Mouse (Mus musculus) heart, embryonic 15.5 days (tissue): ENCODE data around the gene Pbx3. TPM values are rescaled to one million over a fixed set of nuclear protein-coding genes. Genes with fewer than 3 reads are reported as not detected.

Experiments
- ATAC-seq: fragments of 200-750 bp; cut with Nextera tagmentation; replicated peaks from 2 replicates; pipeline ENCODE4 v1.8.0; 2017; ENCODE audit warnings: low read depth, moderate TSS enrichment; ENCODE audit not compliant: insufficient number of reproducible peaks, insufficient read depth, low FRiP score
- H3K27ac ChIP-seq: fragments of 300-500 bp; sonication (generic); 2 replicates; pipeline ENCODE4 v1.5.1; 2015; ENCODE audit warnings: mild to moderate bottlenecking, inconsistent platforms
- H3K27me3 ChIP-seq: fragments of 300-500 bp; sonication (generic); 2 replicates; pipeline ENCODE4 v1.6.1; 2015; ENCODE audit warnings: inconsistent platforms
- H3K36me3 ChIP-seq: fragments of 300-500 bp; sonication (generic); 2 replicates; pipeline ENCODE4 v1.6.1; 2015; ENCODE audit warnings: mild to moderate bottlenecking, inconsistent platforms
- H3K4me1 ChIP-seq: fragments of 300-500 bp; sonication (generic); replicated peaks from 2 replicates; pipeline ENCODE4 v1.6.1; 2015; ENCODE audit warnings: inconsistent platforms
- H3K4me2 ChIP-seq: fragments of 300-500 bp; sonication (generic); 2 replicates; pipeline ENCODE4 v1.6.1; 2015; ENCODE audit warnings: inconsistent platforms, mild to moderate bottlenecking, moderate library complexity
- H3K4me3 ChIP-seq: fragments of 300-500 bp; sonication (generic); 2 replicates; pipeline ENCODE4 v1.5.1; 2015; ENCODE audit warnings: mild to moderate bottlenecking, inconsistent platforms
- H3K9ac ChIP-seq: fragments of 300-500 bp; sonication (generic); 2 replicates; pipeline ENCODE4 v1.6.1; 2015; ENCODE audit warnings: mild to moderate bottlenecking, inconsistent platforms
- H3K9me3 ChIP-seq: fragments of 300-500 bp; sonication (generic); replicated peaks from 2 replicates; pipeline ENCODE4 v1.6.1; 2016; ENCODE audit warnings: inconsistent platforms
- WGBS: fragments of 180-500 bp; shearing (Covaris S2); methylation state at CpG from one replicate; pipeline ENCODE4 v1.1.7; 2015; ENCODE audit warnings: mixed read lengths; 5-methylcytosine and 5-hydroxymethylcytosine counted together
- polyA plus RNA-seq: library from polyadenylated mRNA; unstranded; fragments of >200 nt; fragmentation: Nextera tagmentation; extraction: Ambion mirVana; gene quantifications from 2 replicates; pipeline ENCODE4 v1.2.1, GENCODE M21; 2015

Pbx3 gene
- polyA plus RNA-seq, 1 experiment from 2014 or later, result 16.8 TPM

- Histone ChIP-seq H3K27me3 (no peaks in the 10 kb centered on the region), H3K4me3 (no peak overlapping the region), H3K4me2 (no peak overlapping the region), H3K9me3 (no peaks in the 10 kb centered on the region), H3K27ac (no peak overlapping the region), H3K4me1 (no peaks in the 10 kb centered on the region), H3K36me3 (no peaks in the 10 kb centered on the region), H3K9ac (no peak overlapping the region)
- WGBS, result 84% methylated on average over 1 of the region's 1 CpGs
- ATAC-seq, result no peak
Measured at GRCm38 (mm10) chr2:34289726-34290125, 83.2 kb downstream of the Pbx3 start.

DNA sequence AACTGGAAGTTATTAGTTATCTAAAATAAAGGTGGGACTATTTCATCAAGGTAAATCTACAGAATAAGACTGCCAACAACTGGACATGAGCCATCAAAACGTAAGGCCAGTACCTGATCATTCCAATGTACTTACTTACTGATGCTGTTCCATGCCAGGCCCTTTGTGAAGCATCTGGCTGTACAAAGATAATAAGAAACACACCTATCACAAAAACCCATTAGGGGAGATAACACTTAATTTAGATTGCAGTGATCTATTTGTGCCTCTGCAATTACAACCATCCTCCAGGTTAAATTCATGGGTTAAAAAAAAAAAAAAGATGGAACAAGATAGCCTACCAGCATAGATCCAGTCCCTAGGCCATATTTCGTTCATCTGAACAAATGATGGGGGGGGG lies 88.7 kb downstream of the Pbx3 start:
- H3K27me3 ChIP-seq, result no peaks in the 10 kb centered on the region
- H3K36me3 ChIP-seq, result no peaks in the 10 kb centered on the region
- H3K9me3 ChIP-seq, result no peaks in the 10 kb centered on the region
- H3K9ac ChIP-seq, result no peak overlapping the region
- H3K4me3 ChIP-seq, result no peak overlapping the region
- no peak overlapping the region for H3K4me2 ChIP-seq
- no peak for ATAC-seq
- H3K27ac ChIP-seq, result no peak overlapping the region
- H3K4me1 ChIP-seq, result no peaks in the 10 kb centered on the region
- 74% methylated on average over 2 of the region's 2 CpGs for WGBS

DNA sequence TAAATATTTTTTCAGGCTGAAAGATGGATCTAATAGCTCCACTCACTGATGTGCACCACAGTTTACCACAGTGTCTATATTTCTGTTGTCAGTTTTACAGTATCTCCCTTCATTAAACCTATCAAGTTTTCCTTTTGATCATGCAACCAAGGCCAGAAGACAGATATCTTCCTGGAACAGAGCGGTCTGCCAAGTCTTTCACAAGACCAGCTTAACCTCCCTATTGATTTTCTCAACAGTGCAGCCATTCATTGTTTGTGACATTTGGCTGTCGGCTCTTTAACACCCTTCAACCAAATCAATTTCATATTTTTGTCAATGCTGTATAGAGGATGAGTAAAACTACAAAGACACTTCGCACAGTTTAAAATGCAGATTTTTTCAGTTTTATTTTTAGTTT lies 91.9 kb downstream of the Pbx3 start:
- no peak overlapping the region for H3K4me2 ChIP-seq
- WGBS, result 76% methylated on average over 3 of the region's 3 CpGs

DNA sequence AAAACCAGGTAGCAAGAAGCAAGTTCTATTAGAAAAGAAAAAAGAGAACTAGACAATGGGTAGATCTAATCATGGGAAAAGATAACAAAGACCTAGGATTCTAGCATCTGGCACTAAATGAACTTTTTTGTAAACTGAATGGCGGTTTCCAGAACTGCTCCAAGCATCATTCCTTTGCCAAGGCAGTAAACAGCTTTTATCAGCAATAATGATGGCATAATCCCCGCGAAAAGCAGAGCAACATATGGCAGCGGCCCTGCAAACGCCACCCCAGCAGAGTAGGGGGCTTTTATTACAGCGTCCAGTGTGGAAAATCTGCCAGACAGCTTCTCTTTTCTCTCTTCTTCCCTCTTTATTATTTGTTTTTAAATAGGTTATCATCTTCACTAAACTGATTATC lies 93.2 kb downstream of the Pbx3 start:
- no peak overlapping the region for H3K9ac ChIP-seq
- no peak overlapping the region for H3K4me2 ChIP-seq
- no peak for ATAC-seq
- no peak overlapping the region for H3K4me3 ChIP-seq
- no peaks in the 10 kb centered on the region for H3K9me3 ChIP-seq
- no peak overlapping the region for H3K27ac ChIP-seq
- H3K4me1 ChIP-seq, result no peaks in the 10 kb centered on the region
- H3K27me3 ChIP-seq, result no peaks in the 10 kb centered on the region
- no peaks in the 10 kb centered on the region for H3K36me3 ChIP-seq
- 71% methylated on average over 6 of the region's 6 CpGs for WGBS

More for the DNA sequence above, 91.9 kb downstream of the Pbx3 start:
- Histone ChIP-seq H3K9me3 (no peaks in the 10 kb centered on the region), H3K9ac (no peak overlapping the region), H3K36me3 (no peaks in the 10 kb centered on the region), H3K27ac (no peak overlapping the region), H3K27me3 (no peaks in the 10 kb centered on the region), H3K4me3 (no peak overlapping the region), H3K4me1 (no peaks in the 10 kb centered on the region)
- no peak for ATAC-seq

DNA sequence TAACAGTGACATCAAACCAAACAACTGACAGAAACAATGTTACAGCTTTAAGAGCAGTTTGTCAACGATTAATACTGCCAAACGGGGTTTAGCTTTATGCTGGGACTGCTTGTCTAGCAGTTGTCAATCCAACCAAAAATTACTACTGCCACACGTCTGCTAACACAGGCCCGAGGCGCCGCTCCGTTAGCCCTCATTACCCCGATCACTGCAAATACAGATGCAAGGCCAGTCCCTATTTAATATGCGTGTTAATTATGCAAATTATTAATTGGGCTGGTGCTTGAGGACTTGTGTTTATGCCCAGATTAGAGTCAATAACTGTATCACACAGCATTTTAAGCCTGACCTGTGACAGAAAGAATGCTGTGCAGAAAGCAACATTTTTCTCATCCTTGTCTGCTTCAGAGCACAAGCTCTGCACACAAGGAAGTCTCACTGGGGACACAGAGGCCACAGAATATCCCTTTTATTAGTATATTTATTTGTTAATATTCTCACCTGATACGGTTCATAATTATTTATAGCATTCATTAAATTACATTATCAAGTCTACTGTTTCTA lies 97.2 kb downstream of the Pbx3 start:
- Histone ChIP-seq H3K4me1 (no peaks in the 10 kb centered on the region), H3K9ac (no peak overlapping the region), H3K4me3 (no peak overlapping the region), H3K27me3 (no peaks in the 10 kb centered on the region), H3K4me2 (no peak overlapping the region), H3K27ac (no peak overlapping the region), H3K9me3 (no peaks in the 10 kb centered on the region), H3K36me3 (no peaks in the 10 kb centered on the region)
- no peak for ATAC-seq
- WGBS, result 89% methylated on average over 10 of the region's 10 CpGs

GRCm38 (mm10) chr2:34262046-34262445 lies 110.9 kb downstream of the Pbx3 start:
- Histone ChIP-seq H3K4me1 (0 out of 2 replicates have a peak, but pooled peaks cover 2% of the 10 kb centered on the region), H3K4me2 (no peak overlapping the region), H3K9me3 (no peaks in the 10 kb centered on the region), H3K9ac (no peak overlapping the region), H3K27ac (no peak overlapping the region), H3K36me3 (no peaks in the 10 kb centered on the region), H3K4me3 (no peak overlapping the region), H3K27me3 (no peaks in the 10 kb centered on the region)
- ATAC-seq, result no peak

DNA sequence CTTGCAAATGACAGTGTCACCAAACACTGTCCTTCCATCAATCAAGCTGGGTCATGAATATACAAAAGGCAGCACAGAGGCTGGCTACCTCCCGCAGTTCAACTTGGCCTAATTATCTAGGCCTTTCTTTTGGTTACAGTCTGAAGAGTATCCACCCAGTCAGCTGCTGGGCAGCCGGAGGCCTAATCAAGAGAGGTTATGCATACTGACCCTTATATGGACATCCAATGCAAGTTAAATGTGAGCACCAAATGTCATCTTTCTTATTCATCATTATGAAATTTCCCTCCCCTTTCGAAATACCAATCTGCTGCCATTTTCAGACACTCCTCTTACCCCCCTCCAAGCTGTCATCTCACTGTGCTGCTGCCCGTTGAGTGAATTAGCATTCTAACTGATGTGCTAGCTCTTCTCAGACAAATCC lies 112.3 kb downstream of the Pbx3 start:
- H3K27me3 ChIP-seq, result no peaks in the 10 kb centered on the region
- no peak for ATAC-seq
- no peak overlapping the region for H3K4me2 ChIP-seq
- no peaks in the 10 kb centered on the region for H3K9me3 ChIP-seq
- no peak overlapping the region for H3K4me3 ChIP-seq
- H3K4me1 ChIP-seq, result 0 out of 2 replicates have a peak, but pooled peaks cover 2% of the 10 kb centered on the region
- 60% methylated on average over 4 of the region's 4 CpGs for WGBS
- H3K27ac ChIP-seq, result no peak overlapping the region
- H3K9ac ChIP-seq, result no peak overlapping the region
- no peaks in the 10 kb centered on the region for H3K36me3 ChIP-seq

- Histone ChIP-seq H3K9ac (no peak overlapping the region), H3K36me3 (no peaks in the 10 kb centered on the region), H3K27me3 (no peaks in the 10 kb centered on the region), H3K4me2 (no peak overlapping the region), H3K4me1 (0 out of 2 replicates have a peak, but pooled peaks cover 2% of the 10 kb centered on the region), H3K4me3 (no peak overlapping the region), H3K27ac (no peak overlapping the region), H3K9me3 (no peaks in the 10 kb centered on the region)
- 62% methylated on average over 2 of the region's 2 CpGs for WGBS
- ATAC-seq, result no peak
Measured at GRCm38 (mm10) chr2:34258256-34258655, 114.7 kb downstream of the Pbx3 start.

GRCm38 (mm10) chr2:34257611-34258010 lies 115.3 kb downstream of the Pbx3 start:
- 79% methylated on average over 2 of the region's 2 CpGs for WGBS
- Histone ChIP-seq H3K27me3 (no peaks in the 10 kb centered on the region), H3K4me1 (0 out of 2 replicates have a peak, but pooled peaks cover 2% of the 10 kb centered on the region), H3K9me3 (no peaks in the 10 kb centered on the region), H3K36me3 (no peaks in the 10 kb centered on the region), H3K27ac (no peak overlapping the region), H3K4me3 (no peak overlapping the region), H3K4me2 (no peak overlapping the region), H3K9ac (no peak overlapping the region)
- no peak for ATAC-seq

- Histone ChIP-seq H3K9ac (no peak overlapping the region), H3K4me1 (0 out of 2 replicates have a peak, but pooled peaks cover 4% of the 10 kb centered on the region), H3K36me3 (no peaks in the 10 kb centered on the region), H3K4me3 (no peak overlapping the region), H3K27me3 (no peaks in the 10 kb centered on the region), H3K27ac (no peak overlapping the region), H3K4me2 (no peak overlapping the region), H3K9me3 (no peaks in the 10 kb centered on the region)
- 72% methylated on average over 6 of the region's 6 CpGs for WGBS
- ATAC-seq, result no peak
Measured at GRCm38 (mm10) chr2:34256000-34256553, 116.9 kb downstream of the Pbx3 start.

DNA sequence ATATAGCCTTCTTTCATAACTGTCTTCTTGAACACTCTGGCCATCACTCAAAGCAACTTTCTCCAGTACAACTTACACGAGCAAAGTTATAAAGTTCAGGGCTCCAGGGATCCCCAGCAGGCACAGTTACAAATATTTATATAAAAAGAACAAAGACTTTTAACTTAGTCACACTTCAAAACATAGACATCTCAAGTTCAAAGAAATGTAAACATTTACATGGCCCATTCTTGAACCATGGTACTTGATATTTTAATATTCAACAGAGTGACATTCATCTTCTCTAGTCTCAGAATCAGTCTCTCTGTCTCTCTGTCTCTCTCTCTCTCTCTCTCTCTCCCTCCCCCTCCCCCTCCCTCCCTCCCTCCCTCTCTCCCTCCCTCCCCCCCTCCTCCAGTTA lies 119.3 kb downstream of the Pbx3 start:
- no peaks in the 10 kb centered on the region for H3K27me3 ChIP-seq

DNA sequence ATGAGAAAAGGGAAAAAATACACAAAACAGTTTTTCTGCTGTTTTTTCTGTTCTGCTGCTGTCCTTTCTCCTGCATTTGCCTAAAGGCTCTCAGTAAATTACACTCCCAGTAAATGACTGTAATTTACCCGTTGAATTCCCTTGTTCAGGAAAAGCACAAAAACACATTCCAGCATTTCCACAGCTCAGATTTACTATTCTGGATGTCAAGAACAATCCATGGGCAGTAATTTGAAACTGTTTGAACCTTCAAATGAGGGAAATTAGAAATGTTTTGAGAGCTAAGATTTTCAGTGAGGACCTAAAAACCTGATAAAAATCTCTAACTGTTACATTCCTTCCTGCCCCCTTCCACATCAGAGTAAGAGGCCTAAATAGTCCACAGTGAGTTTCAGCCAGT lies 119.8 kb downstream of the Pbx3 start:
- no peak for ATAC-seq
- Histone ChIP-seq H3K27me3 (no peaks in the 10 kb centered on the region), H3K27ac (no peak overlapping the region), H3K4me1 (0 out of 2 replicates have a peak, but pooled peaks cover 2% of the 10 kb centered on the region), H3K4me2 (no peak overlapping the region), H3K9ac (no peak overlapping the region), H3K4me3 (no peak overlapping the region), H3K9me3 (no peaks in the 10 kb centered on the region), H3K36me3 (no peaks in the 10 kb centered on the region)
- WGBS, result 16% methylated on average over 1 of the region's 1 CpGs

More for the DNA sequence above, 119.3 kb downstream of the Pbx3 start:
- WGBS, result 26% methylated on average over 1 of the region's 1 CpGs
- no peak overlapping the region for H3K9ac ChIP-seq
- H3K27ac ChIP-seq, result no peak overlapping the region
- H3K4me3 ChIP-seq, result no peak overlapping the region
- no peak for ATAC-seq
- no peaks in the 10 kb centered on the region for H3K9me3 ChIP-seq
- no peak overlapping the region for H3K4me2 ChIP-seq
- H3K36me3 ChIP-seq, result no peaks in the 10 kb centered on the region
- 0 out of 2 replicates have a peak, but pooled peaks cover 2% of the 10 kb centered on the region for H3K4me1 ChIP-seq
